Mouse (Mus musculus) erythroblast, embryonic 14.5 days (primary cell): ENCODE data around the gene Usb1.

ENCODE experiments used
- GATA1 ChIP-seq: IDR thresholded peaks from 2 replicates; pipeline ENCODE4 v1.6.1; 2012; ENCODE audit warnings: low read length, inconsistent platforms, mixed read lengths
- TAL1 ChIP-seq: IDR thresholded peaks from 3 replicates; pipeline ENCODE4 v1.6.1; 2012; ENCODE audit warnings: low read length, inconsistent platforms, mixed read lengths

DNA sequence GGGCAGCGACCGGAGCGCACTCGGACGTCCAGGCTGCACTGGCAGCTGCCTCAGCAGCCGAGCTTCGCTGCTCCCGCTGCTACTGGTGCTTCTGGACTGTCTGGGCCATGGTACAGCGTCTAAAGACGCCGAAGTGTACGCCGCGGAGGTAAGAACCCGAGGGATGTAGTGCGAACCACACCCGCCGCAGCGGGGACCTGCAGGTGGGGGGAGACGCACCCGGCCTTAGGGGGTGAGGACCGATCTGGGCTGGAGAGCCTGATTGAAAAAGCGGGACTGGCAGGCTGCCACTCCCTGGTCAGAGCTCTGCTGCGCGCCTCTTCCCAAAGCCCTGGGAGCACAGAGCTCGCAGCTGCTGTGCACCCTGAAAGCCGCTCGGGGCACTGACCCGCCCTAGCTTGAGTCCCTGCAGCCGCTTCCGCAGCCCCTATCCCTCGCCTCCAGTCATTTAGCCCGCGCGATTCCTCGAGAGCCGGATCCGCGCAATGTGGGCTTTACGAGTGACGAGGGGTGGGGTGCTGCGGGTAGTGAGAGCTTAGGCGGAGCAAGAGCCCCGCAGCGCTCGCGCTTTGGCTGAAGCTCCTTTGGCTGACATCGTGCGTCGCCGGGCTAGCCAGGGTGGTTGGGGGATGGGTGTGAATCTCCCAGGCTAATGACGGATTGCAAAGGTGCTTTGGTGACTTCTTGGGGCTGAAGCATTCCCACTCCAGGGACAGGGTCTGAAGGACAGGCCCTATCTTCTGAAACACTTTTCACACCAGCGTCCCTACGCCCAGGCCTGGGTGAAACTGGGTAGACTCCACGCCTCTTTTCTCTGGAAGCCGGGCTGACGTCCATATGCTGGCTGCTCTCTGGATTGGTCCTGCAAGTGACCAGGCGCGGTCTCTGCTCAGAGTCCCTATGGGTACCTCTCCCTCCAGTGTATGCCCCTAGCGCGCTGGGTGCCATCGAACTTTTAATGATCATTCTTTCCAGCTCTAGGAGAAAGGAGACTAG lies 21.1 kb downstream of the Usb1 start:
- no peak for TF ChIP-seq TAL1
- no peak for TF ChIP-seq GATA1
